ENCODE assay signal across 17 mouse cellular contexts in the genomic region with DNA sequence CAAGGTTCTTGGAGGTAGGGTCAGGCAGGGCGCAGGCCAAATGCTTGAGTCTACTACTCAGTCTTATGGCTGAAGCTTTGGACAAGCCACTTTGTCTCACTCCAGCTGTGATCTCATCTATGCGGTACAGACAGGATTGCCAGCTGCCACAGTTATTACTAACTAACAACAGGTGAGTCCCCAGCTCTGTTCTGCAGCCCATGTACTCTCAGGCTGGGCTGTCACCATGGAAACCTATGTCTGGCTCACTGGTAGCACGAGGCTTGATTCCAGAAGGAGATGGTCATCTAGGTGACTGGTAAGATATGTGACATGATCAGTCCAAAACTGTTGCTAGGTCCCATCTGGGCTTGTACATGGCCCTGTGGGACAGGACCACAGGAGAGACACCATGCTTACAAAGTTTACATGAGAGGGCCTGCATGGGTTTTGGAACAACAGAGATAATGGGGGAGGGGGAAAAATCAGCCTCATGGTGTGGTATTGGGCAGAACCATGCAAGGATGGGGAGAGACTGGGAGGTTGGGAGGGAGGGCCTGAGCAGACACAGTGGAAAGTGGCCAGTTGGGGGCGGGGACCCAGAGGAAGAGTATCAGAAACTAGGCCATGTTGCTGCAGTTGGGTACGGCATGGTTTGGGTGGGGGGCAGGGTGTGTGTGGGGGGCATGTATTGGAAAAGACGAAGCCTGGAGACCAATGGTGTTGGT. TPM values are rescaled to one million over a fixed set of nuclear protein-coding genes. Genes with fewer than 3 reads are reported as not detected.
DNase-seq lines count a peak whose midpoint lies in the region; ATAC-seq and TF ChIP-seq lines count a peak whose summit lies in the region.
"Had no signal": no experiment of that assay in that cellular context is flagged by ENCODE, and none has a peak within 500 bp of the region (broad histone marks: within the 10 kb centered on the region; RNA-seq: fewer than 3 reads in every experiment).

No protein-coding gene starts in this region.

- peak overlapping the region; percentile 88 for H3K27ac ChIP-seq in cerebellum, adult 2 months (ENCODE audit: insufficient read depth, low read length)
- peak overlapping the region; percentile 32; the same call in 1 of the 2 replicates for H3K27ac ChIP-seq in hindbrain, postnatal 0 days
- H3K27ac ChIP-seq in hindbrain, embryonic 10.5 days: no peak overlapping the region
- H3K27ac ChIP-seq in midbrain, embryonic 15.5 days: no peak overlapping the region
- H3K27ac ChIP-seq in midbrain, embryonic 10.5 days (replicated peaks): no peak overlapping the region
- H3K27ac ChIP-seq: embryonic facial prominence, embryonic 13.5 days; hindbrain, embryonic 13.5 days; limb, embryonic 15.5 days; lung, embryonic 15.5 days had no signal

- H3K4me2 ChIP-seq in hindbrain, postnatal 0 days (ENCODE audit: low read depth, low read length): no peak overlapping the region
- no peak overlapping the region for H3K4me2 ChIP-seq in midbrain, embryonic 15.5 days
- H3K4me2 ChIP-seq: embryonic facial prominence, embryonic 13.5 days; hindbrain, embryonic 13.5 days; limb, embryonic 15.5 days; lung, embryonic 15.5 days had no signal

- ATAC-seq in hindbrain, postnatal 0 days: peak; percentile 27; the same call in 1 of the 2 replicates
- 0 out of 2 replicates have a peak, but pooled peaks have one; percentile 34 for ATAC-seq in midbrain, embryonic 15.5 days (replicated peaks)
- ATAC-seq: intestine, postnatal 0 days; Patski had no signal

- H3K4me3 ChIP-seq in cerebellum, adult 2 months (replicated peaks; ENCODE audit: insufficient read depth, low read depth, low read length): no peak overlapping the region
- no peak overlapping the region for H3K4me3 ChIP-seq in hindbrain, postnatal 0 days (ENCODE audit: low read length)
- no peak overlapping the region for H3K4me3 ChIP-seq in hindbrain, embryonic 10.5 days
- H3K4me3 ChIP-seq in midbrain, embryonic 15.5 days: no peak overlapping the region
- no peak overlapping the region for H3K4me3 ChIP-seq in midbrain, embryonic 10.5 days
- H3K4me3 ChIP-seq: embryonic facial prominence, embryonic 13.5 days; hindbrain, embryonic 13.5 days; left cerebral cortex, adult 2 months; limb, embryonic 15.5 days; lung, embryonic 15.5 days had no signal

- no peak for TF ChIP-seq CTCF in cerebellum, adult 2 months (IDR thresholded peaks at IDR 0.05; ENCODE audit: borderline replicate concordance, insufficient read depth, low read depth, low read length)
- no peak for TF ChIP-seq CTCF in hindbrain, postnatal 0 days (IDR thresholded peaks at IDR 0.05; ENCODE audit: low read depth)

- H3K36me3 ChIP-seq in hindbrain, postnatal 0 days (ENCODE audit: insufficient read depth, low read length): no peaks in the 10 kb centered on the region
- H3K36me3 ChIP-seq in hindbrain, embryonic 10.5 days: no peaks in the 10 kb centered on the region
- no peaks in the 10 kb centered on the region for H3K36me3 ChIP-seq in midbrain, embryonic 15.5 days (replicated peaks)
- no peaks in the 10 kb centered on the region for H3K36me3 ChIP-seq in midbrain, embryonic 10.5 days
- H3K36me3 ChIP-seq: embryonic facial prominence, embryonic 13.5 days; hindbrain, embryonic 13.5 days; limb, embryonic 15.5 days; lung, embryonic 15.5 days had no signal

- H3K9me3 ChIP-seq in hindbrain, postnatal 0 days (ENCODE audit: low read length): no peaks in the 10 kb centered on the region
- no peaks in the 10 kb centered on the region for H3K9me3 ChIP-seq in hindbrain, embryonic 10.5 days
- no peaks in the 10 kb centered on the region for H3K9me3 ChIP-seq in midbrain, embryonic 15.5 days
- no peaks in the 10 kb centered on the region for H3K9me3 ChIP-seq in midbrain, embryonic 10.5 days (replicated peaks)
- H3K9me3 ChIP-seq: embryonic facial prominence, embryonic 13.5 days; hindbrain, embryonic 13.5 days; limb, embryonic 15.5 days; lung, embryonic 15.5 days had no signal

- H3K27me3 ChIP-seq in cerebellum, adult 2 months (ENCODE audit: control insufficient read depth, insufficient read depth, low read length): no peaks in the 10 kb centered on the region
- no peaks in the 10 kb centered on the region for H3K27me3 ChIP-seq in hindbrain, postnatal 0 days (ENCODE audit: insufficient read depth, low read length)
- H3K27me3 ChIP-seq in hindbrain, embryonic 10.5 days (ENCODE audit: insufficient read depth, poor library complexity, severe bottlenecking): no peaks in the 10 kb centered on the region
- H3K27me3 ChIP-seq in midbrain, embryonic 15.5 days (replicated peaks): no peaks in the 10 kb centered on the region
- no peaks in the 10 kb centered on the region for H3K27me3 ChIP-seq in midbrain, embryonic 10.5 days (ENCODE audit: low read depth, poor library complexity, severe bottlenecking)
- H3K27me3 ChIP-seq: embryonic facial prominence, embryonic 13.5 days; hindbrain, embryonic 13.5 days; limb, embryonic 15.5 days; lung, embryonic 15.5 days; Patski had no signal

- TF ChIP-seq POLR2A in cerebellum, adult 2 months (IDR thresholded peaks at IDR 0.05; ENCODE audit: borderline replicate concordance, insufficient read depth, low read length): no peak

- no peak overlapping the region for H3K9ac ChIP-seq in hindbrain, postnatal 0 days (replicated peaks; ENCODE audit: low read length)
- H3K9ac ChIP-seq in midbrain, embryonic 15.5 days: no peak overlapping the region
- H3K9ac ChIP-seq: embryonic facial prominence, embryonic 13.5 days; hindbrain, embryonic 13.5 days; limb, embryonic 15.5 days; lung, embryonic 15.5 days had no signal

- 54% methylated on average over 6 of the region's 6 CpGs for WGBS in cerebellum, adult 2 months
- WGBS in hindbrain, postnatal 0 days: 69% methylated on average over 6 of the region's 6 CpGs
- 80% methylated on average over 6 of the region's 6 CpGs for WGBS in hindbrain, embryonic 10.5 days
- WGBS in midbrain, embryonic 15.5 days: 82% methylated on average over 6 of the region's 6 CpGs
- WGBS in midbrain, embryonic 10.5 days: 86% methylated on average over 6 of the region's 6 CpGs

- peaks cover 33% of the 10 kb centered on the region for H3K4me1 ChIP-seq in cerebellum, adult 2 months (ENCODE audit: control insufficient read depth, insufficient read depth, low read length)
- H3K4me1 ChIP-seq in hindbrain, postnatal 0 days (ENCODE audit: insufficient read depth, low read length): no peaks in the 10 kb centered on the region; the same call in 1 of the 2 replicates
- peaks cover 21% of the 10 kb centered on the region for H3K4me1 ChIP-seq in hindbrain, embryonic 10.5 days (replicated peaks)
- H3K4me1 ChIP-seq in midbrain, embryonic 15.5 days: no peaks in the 10 kb centered on the region; the same call in 1 of the 2 replicates
- H3K4me1 ChIP-seq in midbrain, embryonic 10.5 days: peaks cover 8% of the 10 kb centered on the region

- no peak for DNase-seq in cerebellum, adult 2 months
- DNase-seq in cerebellum, adult 11 months: no peak
- DNase-seq in hindbrain, postnatal 0 days (ENCODE audit: low spot score): peak; percentile 53
- DNase-seq in hindbrain, embryonic 10.5 days (ENCODE audit: low spot score): no peak
- no peak for DNase-seq in midbrain, embryonic 10.5 days (ENCODE audit: low spot score)
- DNase-seq in neural tube, embryonic 10.5 days (ENCODE audit: extremely low spot score, low spot score): no peak
- DNase-seq in Muller cell, postnatal 12 days (ENCODE audit: inconsistent ontology term): no peak
- DNase-seq: right cerebral cortex, postnatal 14 days; thymus, postnatal 25 days had no signal

RNA-seq across cellular contexts. Expression of gene Dkk3, which starts 25.8 kb away (rescaled TPM):
- 17.1 and 20.4 TPM in 2 replicates for polyA plus RNA-seq in cerebellum, adult 2 months (2012; rRNA removed)
- total RNA-seq in hindbrain, postnatal 0 days (2014; rRNA removed): 33.2 and 42.0 TPM in 2 replicates
- polyA plus RNA-seq in hindbrain, postnatal 0 days (2015; fragmentation: Nextera tagmentation; extraction: Ambion mirVana): 48.2 and 49.6 TPM in 2 replicates
- 7.3 and 9.0 TPM in 2 replicates for polyA plus RNA-seq in hindbrain, embryonic 10.5 days (2016; fragmentation: Nextera tagmentation; extraction: Ambion mirVana)
- polyA plus RNA-seq in midbrain, embryonic 15.5 days (2015; fragmentation: Nextera tagmentation; extraction: Ambion mirVana): 25.0 and 25.6 TPM in 2 replicates
- polyA plus RNA-seq in midbrain, embryonic 10.5 days (2016; fragmentation: Nextera tagmentation; extraction: Ambion mirVana): 12.9 and 14.6 TPM in 2 replicates

RNA-seq across cellular contexts. Expression of gene Mical2, which starts 41.0 kb away (rescaled TPM):
- polyA plus RNA-seq in cerebellum, adult 2 months (2012; rRNA removed): 173 and 203 TPM in 2 replicates
- total RNA-seq in hindbrain, postnatal 0 days (2014; rRNA removed): 12.8 and 16.5 TPM in 2 replicates
- 6.4 and 6.5 TPM in 2 replicates for polyA plus RNA-seq in hindbrain, postnatal 0 days (2015; fragmentation: Nextera tagmentation; extraction: Ambion mirVana)
- polyA plus RNA-seq in hindbrain, embryonic 10.5 days (2016; fragmentation: Nextera tagmentation; extraction: Ambion mirVana): 0.77 and 1.2 TPM in 2 replicates
- polyA plus RNA-seq in midbrain, embryonic 15.5 days (2015; fragmentation: Nextera tagmentation; extraction: Ambion mirVana): 2.7 and 2.8 TPM in 2 replicates
- polyA plus RNA-seq in midbrain, embryonic 10.5 days (2016; fragmentation: Nextera tagmentation; extraction: Ambion mirVana): 0.78 and 1.3 TPM in 2 replicates

Comparison
In these comparisons a context has a peak if more than half of its experiments do, and no peak if none do; other contexts are left out.
1. H3K27ac ChIP-seq: peak in cerebellum, adult 2 months (single experiment) and hindbrain, postnatal 0 days (single experiment); none in hindbrain, embryonic 10.5 days (single experiment), midbrain, embryonic 15.5 days (single experiment) and midbrain, embryonic 10.5 days (single experiment).
2. RNA of gene Mical2, which starts 41.0 kb away (polyA plus RNA-seq): 173 to 203 TPM in cerebellum, adult 2 months; 6.4 to 6.5 TPM in hindbrain, postnatal 0 days, 2.7 to 2.8 TPM in midbrain, embryonic 15.5 days, 0.77 to 1.2 TPM in hindbrain, embryonic 10.5 days and 0.78 to 1.3 TPM in midbrain, embryonic 10.5 days; every median in the first group is over 10 times any median in the second.